Mouse (Mus musculus) ES-E14 (cell line): ENCODE data around the gene Homer2.

ENCODE experiments used
- CHD2 ChIP-seq: IDR thresholded peaks from 2 replicates; pipeline ENCODE4 v1.6.1; 2014; ENCODE audit warnings: mild to moderate bottlenecking, low read depth, low read length, inconsistent platforms
- HCFC1 ChIP-seq: IDR thresholded peaks from 2 replicates; pipeline ENCODE4 v1.6.1; 2012; ENCODE audit warnings: low read length, inconsistent platforms, borderline replicate concordance; ENCODE audit not compliant: insufficient read depth
- MAFK ChIP-seq: IDR thresholded peaks from 2 replicates; pipeline ENCODE4 v1.6.1; 2014; ENCODE audit warnings: mild to moderate bottlenecking, low read depth, low read length, inconsistent platforms; ENCODE audit not compliant: insufficient read depth
- ZC3H11A ChIP-seq: IDR thresholded peaks from 2 replicates; pipeline ENCODE4 v1.6.1; 2012; ENCODE audit warnings: low read depth, mild to moderate bottlenecking, inconsistent platforms, low read length, borderline replicate concordance
- ZNF384 ChIP-seq: IDR thresholded peaks from 2 replicates; pipeline ENCODE4 v1.6.1; 2012; ENCODE audit warnings: low read depth, low read length, inconsistent platforms

DNA sequence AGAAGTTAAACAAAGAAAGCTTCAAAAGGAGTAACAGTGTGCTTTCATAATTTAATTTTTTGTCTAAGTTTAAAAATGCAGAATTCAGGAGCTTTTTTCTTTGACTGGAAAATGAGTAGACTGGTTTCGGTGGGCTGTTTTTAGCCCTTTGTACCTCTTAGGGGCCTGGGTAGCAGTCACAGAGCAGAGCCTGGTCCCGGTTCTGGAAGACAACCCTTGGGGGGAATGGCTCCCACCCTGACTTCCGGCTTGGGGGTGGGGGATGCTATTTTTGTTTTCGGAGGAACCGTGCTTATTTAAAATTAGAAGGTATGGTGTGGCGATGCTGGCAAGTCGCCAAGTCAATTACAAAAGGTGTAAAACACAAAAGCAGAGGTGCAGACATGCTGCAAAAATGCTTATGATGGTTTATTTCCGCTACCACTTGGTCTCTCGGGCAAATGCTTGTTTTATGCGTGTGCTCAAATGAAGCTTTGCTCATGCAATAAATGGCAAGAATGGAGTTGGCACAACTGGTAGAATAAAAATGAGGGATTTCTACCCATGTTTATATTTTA, 34.5 kb downstream of the Homer2 start:
- TF ChIP-seq HCFC1 (no peak), ZNF384 (no peak), MAFK (no peak), ZC3H11A (no peak), CHD2 (no peak)
